Mouse (Mus musculus) adrenal gland, postnatal 10 days (tissue): ENCODE results near the gene Zdhhc6. TPM values are rescaled to one million over a fixed set of nuclear protein-coding genes. Genes with fewer than 3 reads are reported as not detected.

Experiments
- DNase-seq: peaks from one replicate; pipeline ENCODE4 v3.0.0; 2021; ENCODE audit warnings: mixed read lengths
- total RNA-seq, 2 experiments: library from RNA; stranded (reverse); gene quantifications; 2 replicates each; pipeline ENCODE4 v1.2.3; 2021

The Zdhhc6 gene
- total RNA-seq, 2 experiments from 2014 or later: 37.9 to 38.8 TPM

DNA sequence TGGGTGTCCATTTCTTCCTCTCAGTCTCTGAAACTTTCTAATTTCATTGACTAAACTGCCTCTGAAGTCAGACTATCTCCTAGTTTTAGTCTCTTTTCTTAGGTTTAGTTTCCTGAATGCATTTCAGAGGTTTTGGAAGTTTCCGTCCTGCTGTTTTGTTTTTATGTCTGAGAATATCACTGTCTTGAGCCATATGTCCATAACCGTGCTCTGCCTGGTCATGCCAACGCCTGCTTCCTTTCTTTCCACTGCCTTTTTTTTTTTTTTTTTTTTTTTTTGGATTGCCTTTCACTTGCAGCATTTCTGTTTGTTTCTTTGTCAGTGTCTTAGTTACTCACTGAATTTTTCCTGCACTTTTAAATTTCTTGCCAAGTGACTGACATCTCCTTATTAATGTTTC, 15.3 kb downstream of the Zdhhc6 start:
- DNase-seq: no peak

- DNase-seq: no peak
Observed at GRCm38 (mm10) chr19:55299378-55299777, 16.5 kb downstream of the Zdhhc6 start.

- no peak for DNase-seq
Observed at GRCm38 (mm10) chr19:55297961-55298360, 17.9 kb downstream of the Zdhhc6 start.

GRCm38 (mm10) chr19:55297489-55297888, 18.3 kb downstream of the Zdhhc6 start:
- no peak for DNase-seq

GRCm38 (mm10) chr19:55296301-55296700, 19.5 kb downstream of the Zdhhc6 start:
- peak; percentile 17 for DNase-seq

DNA sequence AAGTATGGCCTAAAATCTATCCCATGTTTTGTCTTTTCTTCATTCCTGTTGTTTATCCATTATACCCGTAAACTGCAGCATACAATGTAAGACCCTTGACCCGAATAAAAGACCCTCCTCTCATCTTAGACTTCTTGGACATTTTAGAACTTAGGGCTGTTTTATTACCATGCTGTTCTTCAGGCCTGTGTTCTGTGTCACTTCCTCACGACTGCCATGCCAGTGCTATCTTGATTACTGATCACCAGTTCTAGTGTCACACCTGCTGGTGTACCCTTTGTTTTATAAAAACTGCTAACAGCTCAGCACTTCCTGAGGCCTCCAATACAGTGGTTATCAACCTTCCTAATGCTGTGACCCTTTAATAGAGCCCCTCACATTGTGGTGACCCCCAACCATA, 20.3 kb downstream of the Zdhhc6 start:
- no peak for DNase-seq

GRCm38 (mm10) chr19:55295075-55295474, 20.8 kb downstream of the Zdhhc6 start:
- no peak for DNase-seq

- DNase-seq: peak; percentile 38
Observed at GRCm38 (mm10) chr19:55293175-55293574, 22.7 kb downstream of the Zdhhc6 start.

DNA sequence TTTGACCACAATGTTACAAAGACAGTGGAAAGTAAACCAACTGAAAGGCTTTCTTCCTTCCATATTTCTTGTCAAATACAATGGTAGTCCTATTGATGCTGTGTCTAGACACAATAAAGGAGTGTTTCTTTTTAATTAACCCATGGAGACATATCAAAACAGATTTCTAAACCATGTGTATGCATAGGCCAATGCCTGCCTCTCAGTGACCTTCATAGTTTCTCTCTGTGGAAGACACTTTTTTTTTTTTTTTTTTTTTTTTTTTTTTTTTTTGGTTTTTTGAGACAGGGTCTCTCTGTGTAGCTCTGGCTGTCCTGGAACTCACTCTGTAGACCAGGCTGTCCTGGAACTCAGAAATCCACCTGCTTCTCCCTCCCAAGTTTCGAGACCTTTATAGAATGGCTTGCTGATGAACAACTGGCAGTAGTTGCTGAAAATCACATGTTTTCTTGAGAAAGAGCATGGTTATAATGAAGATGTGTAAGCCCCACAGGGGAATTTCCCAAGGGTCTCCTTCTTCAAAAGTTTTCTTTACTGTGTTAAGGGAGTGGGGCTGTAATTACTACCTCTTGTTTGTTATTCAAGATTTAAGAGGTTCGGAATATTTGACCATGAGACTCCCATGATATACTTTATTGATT, 23.5 kb downstream of the Zdhhc6 start:
- DNase-seq: no peak

DNA sequence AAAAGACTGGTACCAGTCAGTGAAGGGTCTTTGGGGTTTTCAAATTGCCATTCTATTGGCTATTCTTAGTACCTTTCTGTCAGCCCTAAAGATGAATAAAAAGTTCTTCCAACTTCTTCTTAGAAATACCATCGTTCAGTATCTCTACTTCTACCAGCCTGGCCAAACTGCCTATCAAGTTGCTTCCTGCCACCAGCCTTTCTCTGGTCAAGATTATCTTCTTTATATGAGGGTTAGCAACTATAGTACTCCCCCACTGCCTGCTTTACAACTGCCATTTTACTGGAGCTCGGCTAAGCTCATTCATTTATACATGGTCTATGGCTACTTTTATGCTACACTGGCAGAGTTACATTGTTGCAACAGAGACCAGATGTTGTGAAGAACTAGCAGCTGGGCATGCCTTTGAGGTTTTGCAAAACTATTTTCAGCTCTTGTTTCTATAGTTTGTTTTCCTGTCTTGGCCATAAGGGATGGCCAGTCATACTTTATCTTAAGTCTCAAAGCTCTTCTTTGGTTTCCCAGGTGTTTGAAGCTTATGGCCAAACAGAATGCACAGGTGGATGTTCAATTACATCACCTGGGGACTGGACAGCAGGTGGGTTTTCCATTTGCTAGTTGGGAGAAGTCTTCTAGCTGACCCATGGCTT, 25.1 kb downstream of the Zdhhc6 start:
- DNase-seq: no peak

DNA sequence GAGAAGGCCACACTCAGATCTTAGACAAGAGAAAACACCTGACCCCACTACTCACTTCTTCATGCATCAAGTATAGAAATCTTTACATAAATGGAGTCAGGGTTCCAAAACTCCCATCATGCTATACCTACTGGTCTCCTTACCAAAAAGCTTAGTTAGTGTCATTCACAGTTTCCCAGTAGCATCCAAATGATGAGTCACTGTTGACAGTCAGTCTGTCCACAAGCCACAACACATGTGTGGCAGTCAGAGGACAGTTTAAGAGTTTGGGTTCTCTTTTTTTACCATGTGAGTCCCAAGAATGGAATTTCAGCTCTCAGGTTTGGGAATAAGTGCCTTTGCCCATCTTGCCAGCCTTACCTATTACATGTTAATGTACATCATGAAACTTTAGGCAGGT, 26.9 kb downstream of the Zdhhc6 start:
- no peak for DNase-seq

- no peak for DNase-seq
Observed at GRCm38 (mm10) chr19:55286034-55286433, 29.8 kb downstream of the Zdhhc6 start.

GRCm38 (mm10) chr19:55284093-55284492, 31.7 kb downstream of the Zdhhc6 start:
- DNase-seq: no peak

GRCm38 (mm10) chr19:55276770-55277169, 39.1 kb downstream of the Zdhhc6 start:
- DNase-seq: no peak

GRCm38 (mm10) chr19:55276100-55276499, 39.7 kb downstream of the Zdhhc6 start:
- no peak for DNase-seq

DNA sequence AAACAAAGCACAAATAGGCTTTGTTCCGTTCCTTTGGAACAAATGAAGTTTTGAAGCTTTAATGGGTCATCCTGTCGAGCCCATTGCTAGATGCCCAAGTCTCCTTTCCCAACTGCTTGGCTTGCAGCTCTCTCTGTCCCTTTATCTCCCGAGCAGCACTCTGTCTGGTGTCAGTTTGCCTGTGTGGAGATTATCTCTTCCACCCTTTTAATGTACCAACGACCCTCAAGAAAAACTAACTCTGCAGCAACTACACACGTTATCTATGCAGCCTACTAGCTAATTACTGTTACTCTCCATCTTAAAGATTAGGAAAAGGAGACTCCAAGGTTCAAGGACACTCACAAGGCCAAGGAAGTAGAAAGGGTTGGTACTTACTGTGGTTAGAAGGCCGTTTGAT, 42.5 kb downstream of the Zdhhc6 start:
- no peak for DNase-seq

DNA sequence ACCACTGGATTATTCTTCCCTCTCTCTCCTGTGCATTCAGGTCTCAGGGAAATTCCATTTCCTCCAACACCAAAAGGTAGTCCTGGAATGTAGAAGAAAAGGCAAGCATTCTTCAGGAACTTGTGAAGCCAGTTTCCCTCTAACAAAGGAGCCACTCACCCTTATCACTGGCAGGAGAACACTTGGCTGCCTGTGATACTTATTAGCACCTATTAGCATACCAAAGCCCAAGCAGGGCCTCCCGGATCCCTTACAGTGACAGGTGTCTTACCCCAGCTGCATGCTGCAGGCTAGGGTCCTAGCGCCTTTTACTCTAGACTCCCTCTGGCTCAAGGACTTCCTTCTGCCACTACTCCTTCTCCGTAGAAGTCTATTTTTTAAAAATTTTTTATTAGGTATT, 44.4 kb downstream of the Zdhhc6 start:
- DNase-seq: no peak

- no peak for DNase-seq
Observed at GRCm38 (mm10) chr19:55269051-55269450, 46.8 kb downstream of the Zdhhc6 start.

- DNase-seq: no peak
Observed at GRCm38 (mm10) chr19:55268150-55268549, 47.7 kb downstream of the Zdhhc6 start.

GRCm38 (mm10) chr19:55266786-55267185, 49.0 kb downstream of the Zdhhc6 start:
- peak; percentile 29 for DNase-seq

- no peak for DNase-seq
Observed at GRCm38 (mm10) chr19:55265269-55265668, 50.6 kb downstream of the Zdhhc6 start.

- DNase-seq: no peak
Observed at GRCm38 (mm10) chr19:55260389-55261184, 55.2 kb downstream of the Zdhhc6 start.

- DNase-seq: no peak
Observed at GRCm38 (mm10) chr19:55258514-55258913, 57.3 kb downstream of the Zdhhc6 start.
